Mouse (Mus musculus): ENCODE data around the gene Vps52. TPM values are rescaled to one million over a fixed set of nuclear protein-coding genes. Genes with fewer than 3 reads are reported as not detected.

Gene Vps52
- total and polyA plus RNA-seq, 2 experiments from 2014 or later, result 46.1 to 65.8 TPM

- H3K4me1 ChIP-seq (ENCODE audit: insufficient read depth, low read length), result peaks cover 19% of the 10 kb centered on the region; the same call in 1 of the 2 replicates
Measured at GRCm38 (mm10) chr17:33953310-33953709, 2.3 kb upstream of the Vps52 start.

GRCm38 (mm10) chr17:33953961-33954565 lies 1.5 kb upstream of the Vps52 start:
- peaks cover 19% of the 10 kb centered on the region; the same call in 1 of the 2 replicates for H3K4me1 ChIP-seq (ENCODE audit: insufficient read depth, low read length)
- 42% methylated on average over 5 of the region's 5 CpGs for WGBS
- no peak for TF ChIP-seq CTCF (IDR thresholded peaks at IDR 0.05)
- peak overlapping the region; percentile 84 for H3K4me3 ChIP-seq (ENCODE audit: low read depth, low read length)
- ATAC-seq (ENCODE audit: low FRiP score) (no peak), DNase-seq (ENCODE audit: low spot score) (no peak)
- H3K27me3 ChIP-seq (ENCODE audit: insufficient read depth, low read length), result no peaks in the 10 kb centered on the region
- H3K27ac ChIP-seq (ENCODE audit: low read depth, low read length), result 0 out of 2 replicates have a peak overlapping the region, but pooled peaks have one; percentile 26
- peak overlapping the region; percentile 96 for H3K9ac ChIP-seq (replicated peaks; ENCODE audit: low read length, poor library complexity, severe bottlenecking)
- H3K4me2 ChIP-seq (ENCODE audit: low read depth, low read length, poor library complexity, severe bottlenecking), result peak overlapping the region; percentile 74
- peaks cover 24% of the 10 kb centered on the region for H3K36me3 ChIP-seq (ENCODE audit: insufficient read depth, low read length)
- no peaks in the 10 kb centered on the region for H3K9me3 ChIP-seq (ENCODE audit: low read length)

More at GRCm38 (mm10) chr17:33953310-33953709, 2.3 kb upstream of the Vps52 start:
- TF ChIP-seq CTCF (IDR thresholded peaks at IDR 0.05), result no peak
- WGBS, result 88% methylated on average over 3 of the region's 3 CpGs
- peaks cover 22% of the 10 kb centered on the region for H3K36me3 ChIP-seq (ENCODE audit: insufficient read depth, low read length)
- H3K27ac ChIP-seq (ENCODE audit: low read depth, low read length), result no peak overlapping the region
- H3K27me3 ChIP-seq (ENCODE audit: insufficient read depth, low read length), result no peaks in the 10 kb centered on the region
- H3K4me3 ChIP-seq (ENCODE audit: low read depth, low read length), result no peak overlapping the region
- DNase-seq (ENCODE audit: low spot score) (no peak), ATAC-seq (ENCODE audit: low FRiP score) (no peak)
- H3K9me3 ChIP-seq (ENCODE audit: low read length), result no peaks in the 10 kb centered on the region
- no peak overlapping the region for H3K9ac ChIP-seq (replicated peaks; ENCODE audit: low read length, poor library complexity, severe bottlenecking)
- H3K4me2 ChIP-seq (ENCODE audit: low read depth, low read length, poor library complexity, severe bottlenecking), result no peak overlapping the region

- Histone ChIP-seq H3K27ac (ENCODE audit: low read depth, low read length) (peak overlapping the region; percentile 96), H3K9ac (replicated peaks; ENCODE audit: low read length, poor library complexity, severe bottlenecking) (peak overlapping the region; percentile 96), H3K4me2 (ENCODE audit: low read depth, low read length, poor library complexity, severe bottlenecking) (peak overlapping the region; percentile 74), H3K4me1 (ENCODE audit: insufficient read depth, low read length) (peaks cover 19% of the 10 kb centered on the region; the same call in 1 of the 2 replicates), H3K4me3 (ENCODE audit: low read depth, low read length) (peak overlapping the region; percentile 84), H3K27me3 (ENCODE audit: insufficient read depth, low read length) (no peaks in the 10 kb centered on the region), H3K36me3 (ENCODE audit: insufficient read depth, low read length) (peaks cover 33% of the 10 kb centered on the region), H3K9me3 (ENCODE audit: low read length) (no peaks in the 10 kb centered on the region)
- no peak for TF ChIP-seq CTCF (IDR thresholded peaks at IDR 0.05)
- 1% methylated on average over 33 of the region's 33 CpGs for WGBS
- ATAC-seq (ENCODE audit: low FRiP score), result peak; percentile 14
- DNase-seq (ENCODE audit: low spot score), result no peak
Measured at GRCm38 (mm10) chr17:33954646-33955554, 712 bp upstream of the Vps52 start.

- TF ChIP-seq CTCF (IDR thresholded peaks at IDR 0.05), result no peak
- ATAC-seq (ENCODE audit: low FRiP score) (no peak), DNase-seq (ENCODE audit: low spot score) (no peak)
- H3K4me1 ChIP-seq (ENCODE audit: insufficient read depth, low read length), result peaks cover 13% of the 10 kb centered on the region; the same call in 1 of the 2 replicates
- H3K9ac ChIP-seq (replicated peaks; ENCODE audit: low read length, poor library complexity, severe bottlenecking), result peak overlapping the region; percentile 89
- peak overlapping the region; percentile 80 for H3K4me2 ChIP-seq (ENCODE audit: low read depth, low read length, poor library complexity, severe bottlenecking)
- WGBS, result 8% methylated on average over 10 of the region's 10 CpGs
- no peaks in the 10 kb centered on the region for H3K9me3 ChIP-seq (ENCODE audit: low read length)
- no peaks in the 10 kb centered on the region for H3K27me3 ChIP-seq (ENCODE audit: insufficient read depth, low read length)
- peak overlapping the region; percentile 90 for H3K27ac ChIP-seq (ENCODE audit: low read depth, low read length)
- H3K36me3 ChIP-seq (ENCODE audit: insufficient read depth, low read length), result peaks cover 43% of the 10 kb centered on the region
- H3K4me3 ChIP-seq (ENCODE audit: low read depth, low read length), result peak overlapping the region; percentile 84
Measured at GRCm38 (mm10) chr17:33956336-33956735, 724 bp downstream of the Vps52 start.

GRCm38 (mm10) chr17:33957493-33957892 lies 1.9 kb downstream of the Vps52 start:
- peaks cover 52% of the 10 kb centered on the region for H3K36me3 ChIP-seq (ENCODE audit: insufficient read depth, low read length)

More at GRCm38 (mm10) chr17:33957493-33957892, 1.9 kb downstream of the Vps52 start:
- Histone ChIP-seq H3K27ac (ENCODE audit: low read depth, low read length) (no peak overlapping the region), H3K27me3 (ENCODE audit: insufficient read depth, low read length) (no peaks in the 10 kb centered on the region), H3K9ac (replicated peaks; ENCODE audit: low read length, poor library complexity, severe bottlenecking) (no peak overlapping the region), H3K4me2 (ENCODE audit: low read depth, low read length, poor library complexity, severe bottlenecking) (no peak overlapping the region), H3K4me3 (ENCODE audit: low read depth, low read length) (no peak overlapping the region), H3K4me1 (ENCODE audit: insufficient read depth, low read length) (peaks cover 13% of the 10 kb centered on the region; the same call in 1 of the 2 replicates), H3K9me3 (ENCODE audit: low read length) (no peaks in the 10 kb centered on the region)
- no peak for TF ChIP-seq CTCF (IDR thresholded peaks at IDR 0.05)
- WGBS, result 91% methylated on average over 6 of the region's 6 CpGs
- no peak for ATAC-seq (ENCODE audit: low FRiP score)
- no peak for DNase-seq (ENCODE audit: low spot score)
